Mouse (Mus musculus) adrenal gland, postnatal 14 days (tissue): ENCODE data around the gene Rbms3. TPM values are rescaled to one million over a fixed set of nuclear protein-coding genes. Genes with fewer than 3 reads are reported as not detected.

Experiments
- DNase-seq: peaks from one replicate; pipeline ENCODE4 v3.0.0; 2021; ENCODE audit warnings: mixed read lengths
- total RNA-seq: library from RNA; stranded (reverse); gene quantifications from 2 replicates; pipeline ENCODE4 v1.2.3, GENCODE M21; 2021

The Rbms3 gene
- total RNA-seq, 1 experiment from 2014 or later = 27.8 TPM

- DNase-seq = no peak
Observed at GRCm38 (mm10) chr9:117102198-117102930, 527.3 kb downstream of the Rbms3 start.

- DNase-seq = no peak
Observed at GRCm38 (mm10) chr9:117100181-117100580, 529.5 kb downstream of the Rbms3 start.

GRCm38 (mm10) chr9:117093551-117093950 is 536.2 kb downstream of the Rbms3 start:
- no peak for DNase-seq

- DNase-seq = no peak
Observed at GRCm38 (mm10) chr9:117092177-117092555, 537.5 kb downstream of the Rbms3 start.

GRCm38 (mm10) chr9:117091253-117092176 is 538.2 kb downstream of the Rbms3 start:
- DNase-seq = no peak

GRCm38 (mm10) chr9:117089409-117090147 is 540.1 kb downstream of the Rbms3 start:
- peak; percentile 74 for DNase-seq

- no peak for DNase-seq
Observed at GRCm38 (mm10) chr9:117088309-117088708, 541.4 kb downstream of the Rbms3 start.

GRCm38 (mm10) chr9:117085706-117086105 is 544.0 kb downstream of the Rbms3 start:
- no peak for DNase-seq

GRCm38 (mm10) chr9:117084471-117084870 is 545.2 kb downstream of the Rbms3 start:
- no peak for DNase-seq

- no peak for DNase-seq
Observed at GRCm38 (mm10) chr9:117079471-117079870, 550.2 kb downstream of the Rbms3 start.

GRCm38 (mm10) chr9:117077548-117077947 is 552.2 kb downstream of the Rbms3 start:
- DNase-seq = no peak

GRCm38 (mm10) chr9:117076785-117077184 is 552.9 kb downstream of the Rbms3 start:
- no peak for DNase-seq

- no peak for DNase-seq
Observed at GRCm38 (mm10) chr9:117072433-117073099, 557.1 kb downstream of the Rbms3 start.

GRCm38 (mm10) chr9:117070616-117071015 is 559.1 kb downstream of the Rbms3 start:
- no peak for DNase-seq

GRCm38 (mm10) chr9:117069232-117069631 is 560.5 kb downstream of the Rbms3 start:
- DNase-seq = no peak

GRCm38 (mm10) chr9:117067703-117068419 is 561.9 kb downstream of the Rbms3 start:
- no peak for DNase-seq

- no peak for DNase-seq
Observed at GRCm38 (mm10) chr9:117066502-117066901, 563.2 kb downstream of the Rbms3 start.

- DNase-seq = no peak
Observed at GRCm38 (mm10) chr9:117065601-117066000, 564.1 kb downstream of the Rbms3 start.

- DNase-seq = no peak
Observed at GRCm38 (mm10) chr9:117059586-117059985, 570.1 kb downstream of the Rbms3 start.

- no peak for DNase-seq
Observed at GRCm38 (mm10) chr9:117059135-117059534, 570.6 kb downstream of the Rbms3 start.

GRCm38 (mm10) chr9:117051935-117052334 is 577.8 kb downstream of the Rbms3 start:
- DNase-seq = peak; percentile 15
